In genomic region chr4:144544689-144545088, GRCm38 (mm10) we compare ENCODE assay signal across 37 mouse cellular contexts. TPM values are rescaled to one million over a fixed set of nuclear protein-coding genes. Genes with fewer than 3 reads are reported as not detected.
"Had no signal": no experiment of that assay in that cellular context is flagged by ENCODE, and none has a peak within 500 bp of the region (broad histone marks: within the 10 kb centered on the region; RNA-seq: fewer than 3 reads in every experiment).

No protein-coding gene starts in this region.

- H3K9ac ChIP-seq: limb, embryonic 12.5 days; limb, embryonic 13.5 days; limb, embryonic 15.5 days; liver, embryonic 12.5 days; liver, embryonic 13.5 days; liver, embryonic 14.5 days; liver, embryonic 15.5 days; liver, postnatal 0 days; lung, embryonic 14.5 days; lung, embryonic 15.5 days; midbrain, embryonic 12.5 days; midbrain, embryonic 13.5 days; midbrain, embryonic 15.5 days had no signal

- DNase-seq: left cerebral cortex, postnatal 4 days; liver; liver, embryonic 13.5 days; liver, postnatal 0 days; lung, adult 18-20 months; lung, adult 2 months; lung, embryonic 14.5 days; lung, postnatal 10 days; lung, postnatal 14 days; lung, postnatal 36 days; lung, postnatal 4 days; midbrain, embryonic 14.5 days had no signal

- H3K4me1 ChIP-seq: limb, embryonic 10.5 days; limb, embryonic 12.5 days; limb, embryonic 13.5 days; limb, embryonic 15.5 days; liver, embryonic 12.5 days; liver, embryonic 13.5 days; liver, embryonic 15.5 days; lung, embryonic 15.5 days; megakaryocyte, embryonic 14.5 days; midbrain, embryonic 10.5 days; midbrain, embryonic 12.5 days; midbrain, embryonic 13.5 days; midbrain, embryonic 15.5 days had no signal

- H3K4me3 ChIP-seq: limb, embryonic 10.5 days; limb, embryonic 12.5 days; limb, embryonic 13.5 days; limb, embryonic 15.5 days; liver, embryonic 12.5 days; liver, embryonic 13.5 days; liver, embryonic 15.5 days; lung, embryonic 15.5 days; megakaryocyte, embryonic 14.5 days; midbrain, embryonic 10.5 days; midbrain, embryonic 12.5 days; midbrain, embryonic 13.5 days; midbrain, embryonic 15.5 days; myocyte had no signal

- H3K9me3 ChIP-seq: limb, embryonic 10.5 days; limb, embryonic 15.5 days; liver, embryonic 15.5 days; lung, embryonic 15.5 days had no signal

- H3K27ac ChIP-seq: limb, embryonic 10.5 days; limb, embryonic 12.5 days; limb, embryonic 13.5 days; limb, embryonic 15.5 days; liver, embryonic 12.5 days; liver, embryonic 13.5 days; liver, embryonic 14.5 days; liver, embryonic 15.5 days; lung, embryonic 15.5 days; macrophage; midbrain, embryonic 10.5 days; midbrain, embryonic 12.5 days; midbrain, embryonic 13.5 days; midbrain, embryonic 15.5 days had no signal

- H3K36me3 ChIP-seq: limb, embryonic 10.5 days; limb, embryonic 12.5 days; limb, embryonic 13.5 days; limb, embryonic 15.5 days; liver, embryonic 12.5 days; liver, embryonic 13.5 days; liver, embryonic 15.5 days; lung, embryonic 15.5 days; midbrain, embryonic 10.5 days; midbrain, embryonic 12.5 days; midbrain, embryonic 13.5 days; midbrain, embryonic 15.5 days had no signal

RNA-seq across cellular contexts. Expression of gene Gm13124, which starts 20.2 kb away (rescaled TPM):
- total RNA-seq: left cerebral cortex, adult 8-10 months; left cerebral cortex, postnatal 10 days; left cerebral cortex, postnatal 14 days; left cerebral cortex, postnatal 25 days; left cerebral cortex, postnatal 4 days; liver, adult 2 months; megakaryocyte progenitor cell, adult 5-6 weeks; megakaryocyte, adult 5-6 weeks; megakaryocyte-erythroid progenitor cell, adult 5-6 weeks; midbrain, postnatal 0 days; monocyte, adult 5-6 weeks had no signal

RNA-seq across cellular contexts. Expression of gene 9430007A20Rik, which starts 25.1 kb away (rescaled TPM):
- total RNA-seq: left cerebral cortex, adult 8-10 months; left cerebral cortex, postnatal 10 days; left cerebral cortex, postnatal 14 days; left cerebral cortex, postnatal 25 days; left cerebral cortex, postnatal 4 days; liver, adult 2 months; megakaryocyte progenitor cell, adult 5-6 weeks; megakaryocyte, adult 5-6 weeks; megakaryocyte-erythroid progenitor cell, adult 5-6 weeks; midbrain, postnatal 0 days; monocyte, adult 5-6 weeks had no signal
